Mouse (Mus musculus) lung, postnatal 0 days (tissue): Measurements from ENCODE around the gene Vgll4. TPM values are rescaled to one million over a fixed set of nuclear protein-coding genes. Genes with fewer than 3 reads are reported as not detected.
A peak's percentile ranks its signal among the peaks of the same experiment; 100 is the strongest.

Experiments
- ATAC-seq: fragments of 200-750 bp; cut with Nextera tagmentation; 2 replicates; pipeline ENCODE4 v1.8.0; 2017; ENCODE audit warnings: moderate library complexity
- DNase-seq: peaks from one replicate; pipeline ENCODE4 v3.0.0-alpha.2; 2016; ENCODE audit warnings: low spot score
- H3K27ac ChIP-seq: fragments of 300-500 bp; sonication (generic); 2 replicates; pipeline ENCODE4 v1.5.1; 2014; ENCODE audit warnings: antibody characterized with exemption, mild to moderate bottlenecking, low read length, mixed read lengths
- H3K27me3 ChIP-seq: fragments of 300-500 bp; sonication (generic); replicated peaks from 2 replicates; pipeline ENCODE4 v1.6.1; 2014; ENCODE audit warnings: low read length, mixed read lengths; ENCODE audit not compliant: insufficient read depth
- H3K36me3 ChIP-seq: fragments of 300-500 bp; sonication (generic); 2 replicates; pipeline ENCODE4 v1.6.1; 2014; ENCODE audit warnings: low read length, mixed read lengths; ENCODE audit not compliant: insufficient read depth
- H3K4me1 ChIP-seq: fragments of 300-500 bp; sonication (generic); 2 replicates; pipeline ENCODE4 v1.6.1; 2014; ENCODE audit warnings: antibody characterized with exemption, low read depth, low read length, mixed read lengths; ENCODE audit not compliant: insufficient read depth
- H3K4me2 ChIP-seq: fragments of 300-500 bp; sonication (generic); replicated peaks from 2 replicates; pipeline ENCODE4 v1.6.1; 2014; ENCODE audit warnings: low read depth, mild to moderate bottlenecking, low read length, moderate library complexity, mixed read lengths
- H3K4me3 ChIP-seq: fragments of 300-500 bp; sonication (generic); 2 replicates; pipeline ENCODE4 v1.5.1; 2014; ENCODE audit warnings: low read depth, low read length
- H3K9ac ChIP-seq: fragments of 300-500 bp; sonication (generic); replicated peaks from 2 replicates; pipeline ENCODE4 v1.6.1; 2014; ENCODE audit warnings: low read depth, mild to moderate bottlenecking
- H3K9me3 ChIP-seq: fragments of 300-500 bp; sonication (generic); 2 replicates; pipeline ENCODE4 v1.6.1; 2016; ENCODE audit warnings: low read length, mixed read lengths
- CTCF ChIP-seq: IDR thresholded peaks from 2 replicates; pipeline ENCODE4 v1.5.1; 2016; ENCODE audit warnings: antibody characterized with exemption, mild to moderate bottlenecking
- EP300 ChIP-seq: IDR thresholded peaks from 2 replicates; pipeline ENCODE4 v1.6.1; 2016; ENCODE audit warnings: antibody characterized with exemption, mild to moderate bottlenecking, control low read depth
- WGBS: fragments of 180-500 bp; shearing (Covaris S2); extraction: QIAGEN DNeasy Blood & Tissue Kit; methylation state at CpG from one replicate; pipeline ENCODE4 v1.1.7; 2014; 5-methylcytosine and 5-hydroxymethylcytosine counted together
- polyA plus RNA-seq: library from polyadenylated mRNA; unstranded; fragments of >200 nt; fragmentation: Nextera tagmentation; extraction: Ambion mirVana; gene quantifications from 2 replicates; pipeline ENCODE4 v1.2.1, GENCODE M21; 2015

The Vgll4 gene
- polyA plus RNA-seq, 1 experiment from 2014 or later, result 104 TPM

DNA sequence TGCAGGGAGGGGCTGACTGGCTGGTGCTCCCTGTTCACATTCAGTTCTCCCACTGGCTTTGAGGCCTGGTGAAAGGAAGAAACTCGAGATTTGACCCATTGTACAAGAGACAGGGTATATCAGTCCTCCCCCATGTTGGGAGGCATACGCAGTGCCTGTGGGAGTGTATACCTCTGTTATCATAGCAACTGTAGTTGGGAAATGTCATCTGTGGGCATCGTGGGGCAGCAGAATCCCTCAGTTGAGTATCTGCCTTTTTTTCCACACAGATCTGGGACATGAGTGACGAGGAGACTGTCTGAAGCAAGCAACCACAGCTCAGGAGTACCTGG is 111.1 kb downstream of the Vgll4 start:
- Histone ChIP-seq H3K27me3 (no peaks in the 10 kb centered on the region), H3K9ac (no peak overlapping the region), H3K27ac (no peak overlapping the region; the same call in 1 of the 2 replicates), H3K9me3 (no peaks in the 10 kb centered on the region), H3K4me3 (no peak overlapping the region), H3K4me1 (peaks cover 27% of the 10 kb centered on the region), H3K36me3 (peaks cover 23% of the 10 kb centered on the region), H3K4me2 (no peak overlapping the region)
- ATAC-seq (no peak), DNase-seq (no peak)
- TF ChIP-seq EP300 (no peak), CTCF (no peak)
- WGBS, result 70% methylated on average over 4 of the region's 4 CpGs

DNA sequence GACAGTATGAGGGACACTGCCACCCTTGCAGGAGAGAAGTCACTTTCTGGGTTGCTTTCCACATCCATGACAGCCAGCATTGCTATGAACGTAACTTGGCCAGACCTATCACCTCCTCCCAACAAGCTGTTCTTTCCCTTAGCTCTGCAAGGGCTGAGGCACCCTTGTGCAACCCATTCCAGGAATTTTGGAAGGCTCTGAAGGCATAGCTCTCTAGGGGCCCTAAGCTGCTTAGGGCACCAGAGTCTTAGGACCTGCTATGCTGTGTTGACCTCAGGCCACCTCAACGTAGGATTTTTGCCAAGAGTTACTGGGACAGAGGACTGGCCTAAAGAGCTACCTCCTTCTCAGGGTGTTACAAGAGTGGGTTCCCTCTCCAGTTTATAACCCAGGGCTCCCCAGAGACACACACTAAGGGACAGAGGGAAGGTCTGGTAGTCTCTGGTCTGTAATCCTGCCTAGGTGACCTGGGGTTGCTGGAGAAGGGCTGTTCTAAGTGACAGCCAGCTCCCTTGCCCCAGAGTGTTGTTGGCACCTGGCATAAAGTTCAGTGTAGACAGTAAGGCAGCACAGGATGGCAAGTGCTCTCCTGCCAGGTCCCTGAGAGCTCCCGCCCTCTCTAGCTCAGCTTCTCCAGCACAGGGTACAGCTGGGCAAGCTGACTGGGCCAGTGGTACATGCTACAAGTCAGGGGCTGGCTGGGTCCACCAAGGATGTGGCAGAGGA is 111.6 kb downstream of the Vgll4 start:
- Histone ChIP-seq H3K9me3 (no peaks in the 10 kb centered on the region), H3K4me2 (no peak overlapping the region), H3K4me1 (peaks cover 22% of the 10 kb centered on the region), H3K4me3 (no peak overlapping the region), H3K36me3 (peaks cover 17% of the 10 kb centered on the region), H3K27ac (peak overlapping the region; percentile 61), H3K9ac (no peak overlapping the region), H3K27me3 (no peaks in the 10 kb centered on the region)
- peak; percentile 77 for DNase-seq
- WGBS, result 48% methylated on average over 3 of the region's 3 CpGs
- no peak for TF ChIP-seq EP300
- TF ChIP-seq CTCF, result no peak
- peak; percentile 27 for ATAC-seq

DNA sequence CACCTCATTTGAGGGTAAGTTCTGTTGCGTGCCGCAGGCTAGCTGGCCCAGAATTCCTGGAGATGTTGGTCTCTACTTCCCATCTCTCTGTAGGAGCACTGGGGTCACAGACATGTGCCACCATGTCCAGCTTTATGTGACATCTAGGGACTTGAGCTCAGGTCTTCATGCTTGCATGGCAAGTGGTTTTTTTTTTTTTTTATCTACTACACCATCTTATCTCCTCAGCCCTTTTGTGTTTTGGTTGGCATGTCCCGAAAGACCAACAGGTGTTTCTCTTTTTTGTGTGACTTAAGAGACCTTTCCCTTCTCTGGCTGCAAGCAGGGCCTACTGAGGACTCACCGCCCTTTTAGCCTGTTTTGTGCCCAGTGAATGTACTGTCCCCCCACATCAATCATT is 113.3 kb downstream of the Vgll4 start:
- Histone ChIP-seq H3K36me3 (0 out of 2 replicates have a peak, but pooled peaks cover 9% of the 10 kb centered on the region), H3K9ac (no peak overlapping the region), H3K27me3 (no peaks in the 10 kb centered on the region), H3K9me3 (no peaks in the 10 kb centered on the region), H3K4me3 (no peak overlapping the region), H3K4me2 (no peak overlapping the region), H3K4me1 (peaks cover 17% of the 10 kb centered on the region), H3K27ac (no peak overlapping the region)
- TF ChIP-seq EP300 (no peak), CTCF (no peak)
- ATAC-seq (no peak), DNase-seq (no peak)
- WGBS, result 56% methylated on average over 4 of the region's 4 CpGs

DNA sequence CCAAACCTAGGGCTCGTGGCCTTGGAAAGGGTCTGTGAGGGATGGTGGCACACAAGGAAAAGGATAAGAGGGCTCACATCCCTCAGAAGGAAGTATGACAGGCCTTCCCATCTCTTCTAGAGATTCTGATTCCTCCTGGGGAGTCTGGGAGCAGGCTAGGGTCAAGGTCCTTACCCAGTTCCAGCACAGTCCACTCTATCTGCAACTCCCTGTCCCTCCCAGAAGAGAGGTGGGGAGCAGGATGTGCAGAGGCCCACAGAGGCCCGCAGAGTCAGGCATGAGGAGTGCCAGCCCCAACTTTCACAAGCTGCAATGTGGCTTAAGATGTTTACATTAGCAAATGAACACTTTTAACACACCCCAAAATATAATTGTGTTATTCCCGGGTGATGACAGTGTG is 114.2 kb downstream of the Vgll4 start:
- H3K9ac ChIP-seq, result no peak overlapping the region
- TF ChIP-seq EP300 (no peak), CTCF (no peak)
- peaks cover 12% of the 10 kb centered on the region for H3K4me1 ChIP-seq
- H3K4me3 ChIP-seq, result no peak overlapping the region
- WGBS, result 23% methylated on average over 3 of the region's 3 CpGs
- no peak for DNase-seq
- no peak overlapping the region for H3K27ac ChIP-seq
- ATAC-seq, result 0 out of 2 replicates have a peak, but pooled peaks have one; percentile 17
- no peaks in the 10 kb centered on the region for H3K9me3 ChIP-seq
- no peak overlapping the region for H3K4me2 ChIP-seq
- H3K27me3 ChIP-seq, result no peaks in the 10 kb centered on the region
- H3K36me3 ChIP-seq, result 0 out of 2 replicates have a peak, but pooled peaks cover 6% of the 10 kb centered on the region

DNA sequence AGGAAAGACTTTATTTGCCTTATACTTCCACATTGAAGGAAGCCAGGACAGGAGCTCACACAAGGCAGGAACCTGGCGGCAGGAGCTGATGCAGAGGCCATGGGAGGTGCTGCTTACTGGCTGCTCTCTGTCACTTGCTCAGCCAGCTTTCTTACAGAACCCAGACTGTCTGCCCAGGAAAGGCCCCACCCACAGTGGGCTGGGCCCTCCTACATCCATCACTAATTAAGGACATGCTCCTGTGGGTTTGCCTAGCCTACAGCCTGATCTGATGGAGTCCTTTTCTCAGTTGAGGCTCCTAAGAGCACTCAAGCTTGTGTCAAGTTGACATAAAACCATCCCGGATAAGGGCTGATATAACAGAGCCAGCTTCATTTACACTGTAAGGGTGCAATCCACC is 115.4 kb downstream of the Vgll4 start:
- no peak overlapping the region for H3K4me2 ChIP-seq
- H3K27me3 ChIP-seq, result no peaks in the 10 kb centered on the region
- H3K36me3 ChIP-seq, result 0 out of 2 replicates have a peak, but pooled peaks cover 2% of the 10 kb centered on the region
- H3K4me3 ChIP-seq, result no peak overlapping the region
- peaks cover 12% of the 10 kb centered on the region for H3K4me1 ChIP-seq
- H3K9ac ChIP-seq, result no peak overlapping the region
- TF ChIP-seq CTCF (no peak), EP300 (no peak)
- DNase-seq (no peak), ATAC-seq (peak; percentile 40)
- no peaks in the 10 kb centered on the region for H3K9me3 ChIP-seq
- no peak overlapping the region for H3K27ac ChIP-seq
- 36% methylated on average over 2 of the region's 2 CpGs for WGBS

DNA sequence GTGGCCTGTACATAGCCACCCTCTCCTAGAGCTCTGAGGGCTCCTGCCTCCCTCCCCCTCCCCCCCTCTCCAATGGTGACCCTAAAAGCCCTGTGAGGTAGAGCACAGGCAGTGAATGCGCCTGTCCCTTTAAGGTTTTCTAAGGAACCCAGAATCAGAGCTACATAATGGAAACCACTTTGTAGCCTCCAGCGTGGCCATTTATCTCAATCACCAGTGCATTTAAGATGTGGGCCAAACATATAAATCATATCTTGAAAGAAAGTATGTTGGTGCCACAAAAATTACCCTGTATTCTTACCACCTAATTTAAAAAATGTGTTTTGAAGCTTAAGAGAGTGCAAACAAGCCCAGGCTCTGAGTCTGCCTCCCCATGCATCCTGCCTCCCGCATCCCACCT is 117.1 kb downstream of the Vgll4 start:
- no peak overlapping the region for H3K27ac ChIP-seq
- WGBS, result 68% methylated on average over 3 of the region's 3 CpGs
- no peak for ATAC-seq
- no peak overlapping the region for H3K9ac ChIP-seq
- H3K4me3 ChIP-seq, result no peak overlapping the region
- peaks cover 7% of the 10 kb centered on the region; the same call in 1 of the 2 replicates for H3K4me1 ChIP-seq
- no peaks in the 10 kb centered on the region for H3K9me3 ChIP-seq
- no peaks in the 10 kb centered on the region for H3K27me3 ChIP-seq
- no peak for DNase-seq
- TF ChIP-seq CTCF (no peak), EP300 (no peak)
- no peak overlapping the region for H3K4me2 ChIP-seq
- H3K36me3 ChIP-seq, result no peaks in the 10 kb centered on the region
